Comparison of ENCODE assay signal across 31 mouse cellular contexts in the genomic region with DNA sequence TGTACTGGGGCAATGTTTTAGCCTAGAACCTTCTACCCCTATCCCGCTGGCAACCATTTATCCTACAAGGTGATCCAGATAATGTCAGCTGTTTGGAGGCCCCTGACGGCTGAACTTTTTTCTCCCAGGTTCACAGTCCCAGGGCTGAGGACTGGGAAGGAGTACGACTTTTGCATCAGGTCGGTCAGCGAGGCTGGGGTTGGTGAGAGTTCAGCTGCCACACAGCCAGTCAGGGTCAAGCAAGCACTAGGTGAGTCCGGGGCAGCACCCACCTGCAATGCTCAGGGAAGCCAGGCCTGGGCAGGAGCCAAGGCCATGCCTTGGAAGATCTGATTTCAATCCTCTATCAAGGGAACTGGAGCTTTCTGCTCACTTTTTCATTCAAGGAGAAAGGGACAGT. TPM values are rescaled to one million over a fixed set of nuclear protein-coding genes. Genes with fewer than 3 reads are reported as not detected.
DNase-seq lines count a peak whose midpoint lies in the region; ATAC-seq and TF ChIP-seq lines count a peak whose summit lies in the region.
"Had no signal": no experiment of that assay in that cellular context is flagged by ENCODE, and none has a peak within 500 bp of the region (broad histone marks: within the 10 kb centered on the region; RNA-seq: fewer than 3 reads in every experiment).

No protein-coding gene starts in this region.

- DNase-seq in kidney, adult 8-10 months = peak; percentile 39 to 44
- DNase-seq in kidney, postnatal 0 days (ENCODE audit: low spot score) = no peak
- no peak for DNase-seq in limb, embryonic 10.5 days (ENCODE audit: low spot score)
- no peak for DNase-seq in cerebellum, adult 8-10 months
- no peak for DNase-seq in ovary, adult 18-20 months (ENCODE audit: low spot score)
- DNase-seq: adrenal gland, postnatal 10 days; cerebellum, adult 9-10 months; cerebellum, postnatal 36 days; embryo, embryonic 11 days; gastrocnemius, postnatal 25 days; heart, adult 18-20 months; heart, postnatal 14 days; layer of hippocampus, adult 9-11 months; liver, postnatal 0 days; right cerebral cortex, adult 18-20 months; thymus, adult 18-20 months; thymus, postnatal 25 days had no signal

- peak overlapping the region; percentile 7; the same call in 1 of the 2 replicates for H3K9ac ChIP-seq in heart, embryonic 13.5 days
- H3K9ac ChIP-seq in heart, embryonic 12.5 days = no peak overlapping the region
- H3K9ac ChIP-seq in kidney, postnatal 0 days (ENCODE audit: low read depth, low read length) = no peak overlapping the region
- H3K9ac ChIP-seq: embryonic facial prominence, embryonic 12.5 days; limb, embryonic 12.5 days; liver, embryonic 12.5 days; liver, postnatal 0 days; midbrain, embryonic 13.5 days had no signal

- no peaks in the 10 kb centered on the region for H3K36me3 ChIP-seq in heart, embryonic 13.5 days
- no peaks in the 10 kb centered on the region for H3K36me3 ChIP-seq in heart, embryonic 12.5 days
- H3K36me3 ChIP-seq in kidney, postnatal 0 days (ENCODE audit: insufficient read depth, low read length) = no peaks in the 10 kb centered on the region
- H3K36me3 ChIP-seq in limb, embryonic 10.5 days = no peaks in the 10 kb centered on the region
- H3K36me3 ChIP-seq: embryonic facial prominence, embryonic 12.5 days; G1E; hindbrain, embryonic 10.5 days; limb, embryonic 12.5 days; liver, embryonic 12.5 days; midbrain, embryonic 13.5 days had no signal

- H3K27me3 ChIP-seq in heart, embryonic 13.5 days (replicated peaks) = no peaks in the 10 kb centered on the region
- no peaks in the 10 kb centered on the region for H3K27me3 ChIP-seq in heart, embryonic 12.5 days (replicated peaks)
- H3K27me3 ChIP-seq in kidney, postnatal 0 days (ENCODE audit: insufficient read depth, low read length) = no peaks in the 10 kb centered on the region
- H3K27me3 ChIP-seq in limb, embryonic 10.5 days (ENCODE audit: low read depth, poor library complexity, severe bottlenecking) = no peaks in the 10 kb centered on the region; the same call in 1 of the 2 replicates
- H3K27me3 ChIP-seq: embryonic facial prominence, embryonic 12.5 days; limb, embryonic 12.5 days; midbrain, embryonic 13.5 days had no signal

- ATAC-seq in heart, embryonic 13.5 days (ENCODE audit: extremely low read depth, insufficient number of reproducible peaks, low FRiP score, low TSS enrichment) = no peak
- ATAC-seq in heart, embryonic 12.5 days (ENCODE audit: insufficient number of reproducible peaks, low FRiP score) = no peak
- 0 out of 2 replicates have a peak, but pooled peaks have one; percentile 42 for ATAC-seq in kidney, postnatal 0 days (replicated peaks; ENCODE audit: low FRiP score, low read depth)
- ATAC-seq: forebrain, embryonic 14.5 days; hindbrain, embryonic 16.5 days; liver, embryonic 12.5 days; liver, postnatal 0 days; lung, postnatal 0 days; midbrain, embryonic 13.5 days had no signal

- H3K4me2 ChIP-seq in heart, embryonic 13.5 days = no peak overlapping the region
- H3K4me2 ChIP-seq in heart, embryonic 12.5 days = no peak overlapping the region
- H3K4me2 ChIP-seq in kidney, postnatal 0 days (ENCODE audit: low read length) = no peak overlapping the region
- H3K4me2 ChIP-seq: embryonic facial prominence, embryonic 12.5 days; heart, embryonic 11.5 days; limb, embryonic 12.5 days; liver, embryonic 12.5 days; midbrain, embryonic 13.5 days had no signal

- H3K27ac ChIP-seq in heart, embryonic 13.5 days (replicated peaks) = no peak overlapping the region
- no peak overlapping the region for H3K27ac ChIP-seq in heart, embryonic 12.5 days (ENCODE audit: poor library complexity, severe bottlenecking)
- 0 out of 2 replicates have a peak overlapping the region, but pooled peaks have one; percentile 25 for H3K27ac ChIP-seq in kidney, postnatal 0 days
- H3K27ac ChIP-seq in limb, embryonic 10.5 days = no peak overlapping the region
- H3K27ac ChIP-seq: embryonic facial prominence, embryonic 12.5 days; hindbrain, embryonic 10.5 days; limb, embryonic 12.5 days; liver, embryonic 12.5 days; macrophage; midbrain, embryonic 13.5 days; stomach, postnatal 0 days had no signal

- H3K9me3 ChIP-seq in heart, embryonic 13.5 days = no peaks in the 10 kb centered on the region
- peaks cover 3% of the 10 kb centered on the region; the same call in 1 of the 2 replicates for H3K9me3 ChIP-seq in heart, embryonic 12.5 days (replicated peaks)
- H3K9me3 ChIP-seq in kidney, postnatal 0 days (replicated peaks; ENCODE audit: low read length) = no peaks in the 10 kb centered on the region
- H3K9me3 ChIP-seq in limb, embryonic 10.5 days (replicated peaks) = no peaks in the 10 kb centered on the region
- H3K9me3 ChIP-seq: embryonic facial prominence, embryonic 12.5 days; hindbrain, embryonic 10.5 days; limb, embryonic 12.5 days; liver, embryonic 12.5 days; midbrain, embryonic 13.5 days had no signal

- H3K4me3 ChIP-seq in heart, embryonic 13.5 days = no peak overlapping the region
- H3K4me3 ChIP-seq in heart, embryonic 12.5 days = no peak overlapping the region
- H3K4me3 ChIP-seq in kidney, postnatal 0 days (replicated peaks; ENCODE audit: low read depth, low read length) = no peak overlapping the region
- H3K4me3 ChIP-seq in limb, embryonic 10.5 days = no peak overlapping the region
- H3K4me3 ChIP-seq: embryonic facial prominence, embryonic 12.5 days; hindbrain, embryonic 10.5 days; limb, embryonic 12.5 days; liver, embryonic 12.5 days; midbrain, embryonic 13.5 days had no signal

- TF ChIP-seq CTCF in kidney, postnatal 0 days (IDR thresholded peaks at IDR 0.05; ENCODE audit: low read depth) = no peak

- 78% methylated on average over 6 of the region's 6 CpGs for WGBS in heart, embryonic 13.5 days
- WGBS in heart, embryonic 12.5 days = 69% methylated on average over 6 of the region's 6 CpGs
- WGBS in kidney, postnatal 0 days = 67% methylated on average over 6 of the region's 6 CpGs
- 88% methylated on average over 6 of the region's 6 CpGs for WGBS in limb, embryonic 10.5 days

- H3K4me1 ChIP-seq in heart, embryonic 13.5 days = no peaks in the 10 kb centered on the region
- H3K4me1 ChIP-seq in heart, embryonic 12.5 days (replicated peaks) = no peaks in the 10 kb centered on the region
- H3K4me1 ChIP-seq in kidney, postnatal 0 days (replicated peaks; ENCODE audit: insufficient read depth, low read length) = peaks cover 3% of the 10 kb centered on the region; the same call in 1 of the 2 replicates
- peaks cover 7% of the 10 kb centered on the region; the same call in 1 of the 2 replicates for H3K4me1 ChIP-seq in limb, embryonic 10.5 days
- H3K4me1 ChIP-seq: embryonic facial prominence, embryonic 12.5 days; limb, embryonic 12.5 days; liver, embryonic 12.5 days; midbrain, embryonic 13.5 days had no signal

RNA-seq across cellular contexts. Expression of a gene that starts 27.8 kb away (rescaled TPM):
- polyA plus RNA-seq in heart, embryonic 13.5 days (2015; fragmentation: Nextera tagmentation; extraction: Ambion mirVana) = 0.23 and 0.37 TPM in 2 replicates
- polyA plus RNA-seq in heart, embryonic 12.5 days (2016; fragmentation: Nextera tagmentation; extraction: Ambion mirVana) = 0.08 and 0.17 TPM in 2 replicates
- polyA plus RNA-seq in kidney, postnatal 0 days (2015; fragmentation: Nextera tagmentation; extraction: Ambion mirVana) = 0.39 and 0.54 TPM in 2 replicates
- polyA plus RNA-seq in limb, embryonic 10.5 days (2016; fragmentation: Nextera tagmentation; extraction: Ambion mirVana) = 0.11 and 0.15 TPM in 2 replicates
- polyA plus RNA-seq: G1E; heart, embryonic 11.5 days; hindbrain, embryonic 10.5 days had no signal

RNA-seq across cellular contexts. Expression of a gene that starts 59.3 kb away (rescaled TPM):
- polyA plus RNA-seq in heart, embryonic 13.5 days (2015; fragmentation: Nextera tagmentation; extraction: Ambion mirVana) = not detected in 2 replicates
- polyA plus RNA-seq in heart, embryonic 12.5 days (2016; fragmentation: Nextera tagmentation; extraction: Ambion mirVana) = not detected in 2 replicates
- polyA plus RNA-seq in kidney, postnatal 0 days (2015; fragmentation: Nextera tagmentation; extraction: Ambion mirVana) = 0.04 and 0.08 TPM in 2 replicates
- not detected in 2 replicates for polyA plus RNA-seq in limb, embryonic 10.5 days (2016; fragmentation: Nextera tagmentation; extraction: Ambion mirVana)
- polyA plus RNA-seq: embryonic facial prominence, embryonic 12.5 days; forebrain, embryonic 14.5 days; G1E; heart, embryonic 11.5 days; hindbrain, embryonic 10.5 days; hindbrain, embryonic 16.5 days; limb, embryonic 12.5 days; lung, postnatal 0 days; macrophage; midbrain, embryonic 13.5 days had no signal

Comparison
In these comparisons a context has a peak if more than half of its experiments do, and no peak if none do; other contexts are left out.
1. DNase-seq: peak in kidney, adult 8-10 months (2 of 2); none in kidney, postnatal 0 days (single experiment), limb, embryonic 10.5 days (single experiment), cerebellum, adult 8-10 months (single experiment) and ovary, adult 18-20 months (single experiment).